Mouse (Mus musculus) kidney, adult 2 months (tissue): ENCODE data around the gene Morf4l1. TPM values are rescaled to one million over a fixed set of nuclear protein-coding genes. Genes with fewer than 3 reads are reported as not detected.

ENCODE experiments used
- DNase-seq: peaks from one replicate; pipeline ENCODE4 v3.0.0; 2021
- H3K27ac ChIP-seq: fragments of 200-500 bp; 2 replicates; pipeline ENCODE4 v1.5.1; 2012; ENCODE audit warnings: low read depth, low read length, control low read depth, inconsistent platforms; ENCODE audit not compliant: insufficient read depth
- H3K27me3 ChIP-seq: fragments of 200-500 bp; replicated peaks from 2 replicates; pipeline ENCODE4 v1.6.1; 2012; ENCODE audit warnings: mild to moderate bottlenecking, moderate library complexity, low read length, inconsistent platforms; ENCODE audit not compliant: control insufficient read depth, insufficient read depth
- H3K36me3 ChIP-seq: fragments of 200-500 bp; 2 replicates; pipeline ENCODE4 v1.6.1; 2012; ENCODE audit warnings: mild to moderate bottlenecking, moderate library complexity, low read length, inconsistent platforms; ENCODE audit not compliant: control insufficient read depth, insufficient read depth
- H3K4me1 ChIP-seq: fragments of 200-500 bp; 2 replicates; pipeline ENCODE4 v1.6.1; 2011; ENCODE audit warnings: low read length; ENCODE audit not compliant: control insufficient read depth, insufficient read depth
- H3K4me3 ChIP-seq: fragments of 200-500 bp; 2 replicates; pipeline ENCODE4 v1.5.1; 2011; ENCODE audit warnings: mild to moderate bottlenecking, low read depth, low read length, control low read depth; ENCODE audit not compliant: insufficient read depth
- CTCF ChIP-seq: fragments of 200-500 bp; conservative IDR thresholded peaks from 2 replicates; pipeline ENCODE4 v1.5.1; 2011; ENCODE audit warnings: low read depth, mild to moderate bottlenecking, control low read depth, low read length, moderate library complexity, mixed read lengths; ENCODE audit not compliant: insufficient read depth, insufficient read length
- POLR2A ChIP-seq: fragments of 200-500 bp; IDR thresholded peaks from one replicate; pipeline ENCODE4 v1.6.1; 2011; ENCODE audit warnings: low read depth, low read length, control low read depth
- WGBS: fragments of 180-500 bp; shearing (Covaris S2); methylation state at CpG from one replicate; pipeline ENCODE4 v1.1.7; 2018; 5-methylcytosine and 5-hydroxymethylcytosine counted together
- polyA plus RNA-seq: library from polyadenylated mRNA; depleted of rRNA; stranded (reverse); fragments of >200 nt; gene quantifications from 2 replicates; pipeline ENCODE4 v1.2.3, GENCODE M21; 2012

Morf4l1 gene
- polyA plus RNA-seq, 1 experiment: 126 TPM

DNA sequence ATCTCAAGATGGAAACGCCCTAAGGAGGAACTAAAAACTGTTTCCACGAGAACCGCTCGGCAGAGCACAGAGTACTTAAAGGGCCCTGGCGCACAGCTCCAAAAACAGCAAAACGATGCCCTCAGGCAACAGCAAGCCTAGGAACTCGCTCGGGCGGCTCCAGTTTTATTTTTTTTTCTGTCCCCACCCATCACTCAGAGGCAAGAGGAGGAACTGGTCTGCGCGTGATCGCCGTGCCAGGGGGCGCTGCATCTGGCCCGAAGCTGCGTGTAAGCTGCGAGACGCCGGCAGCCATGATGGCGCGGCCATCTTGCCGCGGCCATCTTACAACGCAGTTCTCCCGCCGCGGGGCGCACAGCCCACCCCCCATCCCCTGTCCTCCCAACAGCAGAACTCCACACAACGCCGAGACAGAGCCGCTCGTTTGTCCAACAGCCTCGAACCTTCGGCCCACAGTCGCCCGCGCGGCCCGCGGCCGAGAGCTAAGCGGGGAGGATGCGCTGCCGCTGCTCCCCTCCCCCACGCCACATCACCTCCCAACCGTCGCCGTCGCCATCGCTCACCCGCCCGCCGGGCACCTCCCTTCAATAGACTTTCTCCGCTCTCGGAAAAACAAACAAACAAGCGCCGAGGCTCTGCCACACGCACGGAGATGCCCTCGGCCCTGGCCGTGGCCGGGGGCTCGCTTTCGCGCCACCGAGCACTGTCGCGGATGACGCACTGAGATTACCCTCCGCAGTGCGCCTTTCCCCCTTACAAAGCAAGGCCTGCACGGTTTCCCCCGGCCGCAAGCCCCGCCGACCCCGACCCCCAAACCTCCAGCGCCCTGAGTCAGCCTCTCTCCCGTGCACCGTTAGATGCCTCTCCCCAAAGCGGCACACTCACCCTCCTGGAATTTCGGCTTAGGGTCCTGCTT, 665 bp downstream of the Morf4l1 start:
- no peaks in the 10 kb centered on the region for H3K36me3 ChIP-seq
- DNase-seq: peak; percentile 96
- WGBS: under 1% methylated on average over 81 of the region's 82 CpGs
- H3K4me1 ChIP-seq: peaks cover 20% of the 10 kb centered on the region
- H3K4me3 ChIP-seq: peak overlapping the region; percentile 92
- H3K27me3 ChIP-seq: no peaks in the 10 kb centered on the region
- peak overlapping the region; percentile 99 for H3K27ac ChIP-seq
- TF ChIP-seq CTCF (peak; percentile 52), POLR2A (no peak)

GRCm38 (mm10) chr9:90113151-90113550, 1.4 kb downstream of the Morf4l1 start:
- no peak for DNase-seq
- no peaks in the 10 kb centered on the region; the same call in 1 of the 2 replicates for H3K36me3 ChIP-seq
- TF ChIP-seq POLR2A (no peak), CTCF (no peak)
- H3K4me3 ChIP-seq: peak overlapping the region; percentile 92
- H3K27me3 ChIP-seq: no peaks in the 10 kb centered on the region
- peaks cover 23% of the 10 kb centered on the region for H3K4me1 ChIP-seq
- H3K27ac ChIP-seq: peak overlapping the region; percentile 99
- 1% methylated on average over 13 of the region's 13 CpGs for WGBS

DNA sequence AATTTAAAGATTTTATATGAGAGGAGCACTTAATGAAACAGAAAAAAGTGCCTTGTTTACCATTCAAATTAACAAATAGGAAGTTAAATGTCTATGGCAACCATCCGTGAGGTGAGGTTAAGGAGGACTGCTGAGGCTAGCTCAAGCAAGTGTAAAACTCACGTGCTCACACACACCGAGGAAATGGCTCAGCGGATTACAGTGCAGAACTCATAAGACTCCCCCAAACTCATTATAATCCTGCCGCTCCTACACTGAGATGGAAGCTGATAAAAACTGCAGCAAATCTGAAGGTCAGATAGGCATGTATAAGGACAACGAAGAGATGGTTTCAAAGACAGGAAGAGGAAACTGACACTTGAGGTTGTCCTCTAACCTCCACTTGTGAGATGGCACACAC, 5.2 kb downstream of the Morf4l1 start:
- H3K27me3 ChIP-seq: no peaks in the 10 kb centered on the region
- 15% methylated on average over 6 of the region's 6 CpGs for WGBS
- TF ChIP-seq CTCF (no peak), POLR2A (no peak)
- H3K36me3 ChIP-seq: no peaks in the 10 kb centered on the region; the same call in 1 of the 2 replicates
- peak overlapping the region; percentile 8; the same call in 1 of the 2 replicates for H3K27ac ChIP-seq
- no peak overlapping the region for H3K4me3 ChIP-seq
- peaks cover 20% of the 10 kb centered on the region for H3K4me1 ChIP-seq
- DNase-seq: no peak

GRCm38 (mm10) chr9:90108272-90108671, 6.3 kb downstream of the Morf4l1 start:
- Histone ChIP-seq H3K4me3 (no peak overlapping the region), H3K27ac (peak overlapping the region; percentile 86), H3K27me3 (no peaks in the 10 kb centered on the region), H3K36me3 (no peaks in the 10 kb centered on the region; the same call in 1 of the 2 replicates), H3K4me1 (peaks cover 20% of the 10 kb centered on the region)
- TF ChIP-seq CTCF: no peak
- DNase-seq: peak; percentile 22

GRCm38 (mm10) chr9:90106915-90107314, 7.7 kb downstream of the Morf4l1 start:
- Histone ChIP-seq H3K27ac (no peak overlapping the region), H3K4me3 (no peak overlapping the region), H3K36me3 (no peaks in the 10 kb centered on the region; the same call in 1 of the 2 replicates), H3K27me3 (no peaks in the 10 kb centered on the region), H3K4me1 (peaks cover 16% of the 10 kb centered on the region)
- 81% methylated on average over 1 of the region's 1 CpGs for WGBS
- DNase-seq: no peak
- TF ChIP-seq CTCF (no peak), POLR2A (no peak)

DNA sequence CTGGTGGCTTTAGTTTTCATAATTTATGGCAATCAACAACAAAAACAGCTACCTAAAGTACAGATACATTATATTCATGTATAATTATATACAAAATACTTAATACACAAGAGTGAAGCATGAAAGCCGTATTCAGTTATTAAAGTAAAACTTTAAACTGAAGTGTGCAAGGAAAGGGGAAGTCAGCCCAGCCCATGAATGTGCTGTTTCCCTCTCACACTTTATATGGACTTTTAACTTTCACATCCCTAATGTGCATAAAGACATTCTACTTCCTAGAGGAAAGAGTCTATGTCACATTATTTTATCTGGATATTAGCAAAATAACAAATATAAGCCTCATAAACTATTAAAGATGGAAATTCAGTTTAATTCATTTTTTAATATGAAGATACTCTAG, 9.1 kb downstream of the Morf4l1 start:
- no peak for DNase-seq
- 42% methylated on average over 1 of the region's 1 CpGs for WGBS
- TF ChIP-seq CTCF (no peak), POLR2A (no peak)
- Histone ChIP-seq H3K27me3 (no peaks in the 10 kb centered on the region), H3K36me3 (peaks cover 2% of the 10 kb centered on the region; the same call in 1 of the 2 replicates), H3K4me3 (no peak overlapping the region), H3K4me1 (peaks cover 11% of the 10 kb centered on the region), H3K27ac (no peak overlapping the region)

DNA sequence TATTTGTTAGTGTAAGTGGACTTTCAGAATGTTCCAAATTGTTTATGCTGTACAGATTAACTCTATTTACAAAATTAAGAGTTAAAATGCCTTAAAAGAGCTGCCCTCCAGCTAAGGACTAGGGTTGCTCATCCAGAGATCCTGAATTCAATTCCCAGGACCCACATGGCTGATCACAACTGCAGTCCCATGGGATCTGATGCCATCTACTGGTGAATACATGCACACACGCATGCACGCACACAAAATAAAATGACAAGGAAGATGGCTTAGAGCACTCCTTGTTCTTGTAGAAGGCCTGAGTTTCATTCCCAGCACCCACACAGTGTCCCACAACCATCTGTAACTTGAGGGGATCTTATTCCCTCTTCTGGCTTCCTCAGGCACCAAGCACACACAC, 13.8 kb downstream of the Morf4l1 start:
- TF ChIP-seq POLR2A (no peak), CTCF (peak; percentile 63)
- H3K27ac ChIP-seq: no peak overlapping the region
- no peak overlapping the region for H3K4me3 ChIP-seq
- H3K36me3 ChIP-seq: peaks cover 10% of the 10 kb centered on the region
- H3K27me3 ChIP-seq: no peaks in the 10 kb centered on the region
- peak; percentile 21 for DNase-seq
- H3K4me1 ChIP-seq: no peaks in the 10 kb centered on the region
- 57% methylated on average over 2 of the region's 2 CpGs for WGBS
